24 mouse cellular contexts compared by ENCODE assay signal in genomic region chr5:146806004-146806430, GRCm38 (mm10). TPM values are rescaled to one million over a fixed set of nuclear protein-coding genes. Genes with fewer than 3 reads are reported as not detected.
DNase-seq lines count a peak whose midpoint lies in the region; ATAC-seq and TF ChIP-seq lines count a peak whose summit lies in the region.
"Had no signal": no experiment of that assay in that cellular context is flagged by ENCODE, and none has a peak within 500 bp of the region (broad histone marks: within the 10 kb centered on the region; RNA-seq: fewer than 3 reads in every experiment).

No protein-coding gene starts in this region.

- H3K4me3 ChIP-seq in layer of hippocampus, adult 2 months = no peak overlapping the region
- H3K4me3 ChIP-seq in liver, postnatal 0 days (ENCODE audit: low read depth, low read length) = no peak overlapping the region
- no peak overlapping the region for H3K4me3 ChIP-seq in forebrain, embryonic 13.5 days
- no peak overlapping the region for H3K4me3 ChIP-seq in hindbrain, embryonic 16.5 days (ENCODE audit: low read length)
- H3K4me3 ChIP-seq: embryonic facial prominence, embryonic 13.5 days; heart, embryonic 10.5 days; hindbrain, embryonic 13.5 days; intestine, embryonic 15.5 days; limb, embryonic 12.5 days; midbrain, embryonic 12.5 days had no signal

- 38% methylated on average over 8 of the region's 8 CpGs for WGBS in liver, postnatal 0 days (ENCODE audit: insufficient replicate concordance)
- 79% methylated on average over 8 of the region's 8 CpGs for WGBS in forebrain, embryonic 13.5 days
- WGBS in hindbrain, embryonic 16.5 days = 83% methylated on average over 8 of the region's 8 CpGs

- H3K27ac ChIP-seq in layer of hippocampus, adult 2 months = peak overlapping the region; percentile 32; the same call in 1 of the 2 replicates
- H3K27ac ChIP-seq in liver, postnatal 0 days (ENCODE audit: low read depth) = peak overlapping the region; percentile 66; the same call in 1 of the 2 replicates
- H3K27ac ChIP-seq in forebrain, embryonic 13.5 days = no peak overlapping the region
- H3K27ac ChIP-seq in hindbrain, embryonic 16.5 days (ENCODE audit: low read depth, low read length) = no peak overlapping the region; the same call in 1 of the 2 replicates
- H3K27ac ChIP-seq: embryonic facial prominence, embryonic 13.5 days; heart, embryonic 10.5 days; hindbrain, embryonic 13.5 days; intestine, embryonic 15.5 days; limb, embryonic 12.5 days; midbrain, embryonic 12.5 days had no signal

- TF ChIP-seq EP300 in liver, postnatal 0 days (IDR thresholded peaks at IDR 0.05; ENCODE audit: low read depth) = no peak

- no peaks in the 10 kb centered on the region for H3K4me1 ChIP-seq in liver, postnatal 0 days (ENCODE audit: insufficient read depth)
- no peaks in the 10 kb centered on the region for H3K4me1 ChIP-seq in forebrain, embryonic 13.5 days
- H3K4me1 ChIP-seq in hindbrain, embryonic 16.5 days (ENCODE audit: control insufficient read depth, insufficient read depth, low read depth, low read length) = no peaks in the 10 kb centered on the region
- H3K4me1 ChIP-seq: hindbrain, embryonic 13.5 days; intestine, embryonic 15.5 days; limb, embryonic 12.5 days; midbrain, embryonic 12.5 days had no signal

- H3K36me3 ChIP-seq in liver, postnatal 0 days (replicated peaks; ENCODE audit: insufficient read depth, low read length) = no peaks in the 10 kb centered on the region
- no peaks in the 10 kb centered on the region for H3K36me3 ChIP-seq in forebrain, embryonic 13.5 days (ENCODE audit: poor library complexity, severe bottlenecking)
- no peaks in the 10 kb centered on the region for H3K36me3 ChIP-seq in hindbrain, embryonic 16.5 days (ENCODE audit: control insufficient read depth, insufficient read depth, low read length)
- H3K36me3 ChIP-seq: embryonic facial prominence, embryonic 13.5 days; heart, embryonic 10.5 days; hindbrain, embryonic 13.5 days; intestine, embryonic 15.5 days; limb, embryonic 12.5 days; midbrain, embryonic 12.5 days had no signal

- H3K4me2 ChIP-seq in liver, postnatal 0 days (ENCODE audit: low read depth, low read length) = 0 out of 2 replicates have a peak overlapping the region, but pooled peaks have one; percentile 10
- no peak overlapping the region for H3K4me2 ChIP-seq in forebrain, embryonic 13.5 days
- no peak overlapping the region for H3K4me2 ChIP-seq in hindbrain, embryonic 16.5 days (ENCODE audit: low read length)
- H3K4me2 ChIP-seq: embryonic facial prominence, embryonic 13.5 days; hindbrain, embryonic 13.5 days; intestine, embryonic 15.5 days; limb, embryonic 12.5 days; midbrain, embryonic 12.5 days had no signal

- no peaks in the 10 kb centered on the region for H3K27me3 ChIP-seq in liver, postnatal 0 days (ENCODE audit: insufficient read depth, low read length)
- no peaks in the 10 kb centered on the region for H3K27me3 ChIP-seq in forebrain, embryonic 13.5 days
- no peaks in the 10 kb centered on the region for H3K27me3 ChIP-seq in hindbrain, embryonic 16.5 days (replicated peaks; ENCODE audit: control insufficient read depth, insufficient read depth, low read length)
- H3K27me3 ChIP-seq: embryonic facial prominence, embryonic 13.5 days; hindbrain, embryonic 13.5 days; intestine, embryonic 15.5 days; limb, embryonic 12.5 days; midbrain, embryonic 12.5 days had no signal

- no peak for DNase-seq in layer of hippocampus, adult 2 months (ENCODE audit: low spot score in 2 of 2)
- no peak for DNase-seq in layer of hippocampus, adult 9-10 months (ENCODE audit: low spot score)
- DNase-seq in spleen, postnatal 36 days (ENCODE audit: low spot score in 2 of 2) = peak; percentile 34 to 50
- DNase-seq in spleen, adult 18-20 months = no peak
- DNase-seq in liver, postnatal 0 days = no peak
- DNase-seq in thymus, adult 18-20 months = no peak
- DNase-seq: adrenal gland, postnatal 36 days; cerebellum, adult 9-10 months; gastrocnemius, postnatal 36 days; kidney, adult 9 months; kidney, postnatal 25 days; lung, adult 2 months; lung, postnatal 4 days; right cerebral cortex, postnatal 14 days; thymus, postnatal 4 days had no signal

- H3K9ac ChIP-seq in liver, postnatal 0 days (replicated peaks) = no peak overlapping the region
- no peak overlapping the region for H3K9ac ChIP-seq in forebrain, embryonic 13.5 days
- H3K9ac ChIP-seq in hindbrain, embryonic 16.5 days (ENCODE audit: low read depth, low read length) = no peak overlapping the region
- H3K9ac ChIP-seq: embryonic facial prominence, embryonic 13.5 days; hindbrain, embryonic 13.5 days; intestine, embryonic 15.5 days; limb, embryonic 12.5 days; midbrain, embryonic 12.5 days had no signal

- H3K9me3 ChIP-seq in liver, postnatal 0 days (ENCODE audit: low read length) = peaks cover 4% of the 10 kb centered on the region
- no peaks in the 10 kb centered on the region; the same call in 1 of the 2 replicates for H3K9me3 ChIP-seq in forebrain, embryonic 13.5 days (replicated peaks)
- H3K9me3 ChIP-seq in hindbrain, embryonic 16.5 days (ENCODE audit: control insufficient read depth, low read length) = peaks cover 4% of the 10 kb centered on the region; the same call in 1 of the 2 replicates
- H3K9me3 ChIP-seq: heart, embryonic 10.5 days; intestine, embryonic 15.5 days had no signal

- ATAC-seq in liver, postnatal 0 days = peak; percentile 50
- no peak for ATAC-seq in forebrain, embryonic 13.5 days
- no peak for ATAC-seq in hindbrain, embryonic 16.5 days
- ATAC-seq: forebrain, embryonic 16.5 days; intestine, embryonic 15.5 days had no signal

- no peak for TF ChIP-seq CTCF in layer of hippocampus, adult 2 months (conservative IDR thresholded peaks at IDR 0.05)
- no peak for TF ChIP-seq CTCF in liver, postnatal 0 days (IDR thresholded peaks at IDR 0.05; ENCODE audit: low read depth)

RNA-seq across cellular contexts. Expression of gene Usp12, which starts 11.2 kb away (rescaled TPM):
- 10 to 100 TPM; 58.4 to 62.5 TPM for total RNA-seq in layer of hippocampus, adult 2 months (2021)
- polyA plus RNA-seq in liver, postnatal 0 days (2015; fragmentation: Nextera tagmentation; extraction: Ambion mirVana) = 6.8 and 6.9 TPM in 2 replicates
- 11.0 and 13.5 TPM in 2 replicates for polyA plus RNA-seq in forebrain, embryonic 13.5 days (2015; fragmentation: Nextera tagmentation; extraction: Ambion mirVana)
- polyA plus RNA-seq in hindbrain, embryonic 16.5 days (2015; fragmentation: Nextera tagmentation; extraction: Ambion mirVana) = 13.0 and 14.8 TPM in 2 replicates

RNA-seq across cellular contexts. Expression of gene Rpl21, which starts 26.7 kb away (rescaled TPM):
- total RNA-seq in layer of hippocampus, adult 2 months (2021) = 100 to 1,000 TPM; 205 to 212 TPM
- 281 and 298 TPM in 2 replicates for polyA plus RNA-seq in liver, postnatal 0 days (2015; fragmentation: Nextera tagmentation; extraction: Ambion mirVana)
- 427 and 455 TPM in 2 replicates for polyA plus RNA-seq in forebrain, embryonic 13.5 days (2015; fragmentation: Nextera tagmentation; extraction: Ambion mirVana)
- 297 and 315 TPM in 2 replicates for polyA plus RNA-seq in hindbrain, embryonic 16.5 days (2015; fragmentation: Nextera tagmentation; extraction: Ambion mirVana)

RNA-seq across cellular contexts. Expression of gene Rasl11a, which starts 38.9 kb away (rescaled TPM):
- total RNA-seq in layer of hippocampus, adult 2 months (2021) = 10 to 100 TPM; 11.0 to 13.7 TPM
- polyA plus RNA-seq in liver, postnatal 0 days (2015; fragmentation: Nextera tagmentation; extraction: Ambion mirVana) = 3.0 and 3.1 TPM in 2 replicates
- 17.8 and 19.4 TPM in 2 replicates for polyA plus RNA-seq in forebrain, embryonic 13.5 days (2015; fragmentation: Nextera tagmentation; extraction: Ambion mirVana)
- 7.6 and 8.5 TPM in 2 replicates for polyA plus RNA-seq in hindbrain, embryonic 16.5 days (2015; fragmentation: Nextera tagmentation; extraction: Ambion mirVana)

Comparison
In these comparisons a context has a peak if more than half of its experiments do, and no peak if none do; other contexts are left out.
1. DNase-seq: peak in spleen, postnatal 36 days (2 of 2); none in layer of hippocampus, adult 2 months (0 of 2), layer of hippocampus, adult 9-10 months (single experiment), spleen, adult 18-20 months (0 of 2), liver, postnatal 0 days (single experiment) and thymus, adult 18-20 months (0 of 2).
2. H3K27ac ChIP-seq: peak in layer of hippocampus, adult 2 months (single experiment) and liver, postnatal 0 days (single experiment); none in forebrain, embryonic 13.5 days (single experiment) and hindbrain, embryonic 16.5 days (single experiment).